Mouse (Mus musculus): Measurements from ENCODE around the gene Tecpr1. TPM values are rescaled to one million over a fixed set of nuclear protein-coding genes. Genes with fewer than 3 reads are reported as not detected.

The Tecpr1 gene
- total RNA-seq (2023): 100 to 1,000 TPM; 405 to 418 TPM

DNA sequence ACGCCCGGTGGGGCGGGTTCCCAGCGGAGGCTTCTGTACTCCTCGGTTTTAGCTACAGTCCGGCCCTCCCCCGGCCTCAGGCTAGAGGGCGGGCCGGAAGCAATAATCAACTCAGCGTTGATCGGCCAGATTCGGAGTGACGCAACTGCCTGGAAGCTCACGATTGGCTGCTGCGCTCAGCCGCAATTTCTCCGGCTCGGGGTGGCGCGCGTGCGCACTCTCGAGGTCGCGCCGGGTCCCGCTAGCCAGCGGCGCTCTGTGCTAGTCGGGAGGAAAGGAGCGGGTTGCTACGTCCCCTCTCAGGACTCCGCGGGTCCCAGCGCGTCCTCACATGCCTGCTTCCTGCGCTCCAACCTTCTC is at the start of gene Tecpr1:
Tecpr1 (minus strand) TSS at position 113 of the 360 bp plus-strand sequence.

DNA sequence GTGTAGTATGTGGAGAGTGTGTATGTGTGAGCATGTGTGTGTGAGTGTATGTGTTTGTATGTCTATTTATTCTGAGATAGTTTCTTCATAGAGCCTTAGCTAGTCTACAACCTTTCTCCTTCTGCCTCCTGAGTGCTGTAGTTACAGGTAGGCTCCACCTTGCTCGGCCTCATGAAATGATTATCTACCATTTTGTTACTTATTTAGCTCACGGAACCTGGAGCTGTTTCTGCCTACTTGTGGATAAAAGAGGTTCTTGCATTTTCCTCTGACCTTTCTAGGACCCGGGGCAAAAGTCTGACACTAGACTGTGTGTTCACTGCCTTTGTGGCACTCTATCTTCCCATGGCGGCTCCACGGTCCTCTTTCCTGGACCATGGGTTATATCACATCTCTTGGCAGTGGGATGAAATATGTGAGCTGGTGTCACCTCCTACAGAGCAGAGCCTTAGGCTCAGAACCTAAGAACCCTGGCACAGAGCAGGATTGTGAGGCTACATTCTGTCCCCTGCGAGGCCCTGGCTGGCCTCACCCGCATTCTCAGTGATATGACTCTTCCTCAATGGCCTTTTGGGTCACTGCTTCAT is 20.6 kb upstream of the Tecpr1 start, which contains the start of gene Bri3:
Bri3 (plus strand) TSS at position 537 of the 587 bp plus-strand sequence.

DNA sequence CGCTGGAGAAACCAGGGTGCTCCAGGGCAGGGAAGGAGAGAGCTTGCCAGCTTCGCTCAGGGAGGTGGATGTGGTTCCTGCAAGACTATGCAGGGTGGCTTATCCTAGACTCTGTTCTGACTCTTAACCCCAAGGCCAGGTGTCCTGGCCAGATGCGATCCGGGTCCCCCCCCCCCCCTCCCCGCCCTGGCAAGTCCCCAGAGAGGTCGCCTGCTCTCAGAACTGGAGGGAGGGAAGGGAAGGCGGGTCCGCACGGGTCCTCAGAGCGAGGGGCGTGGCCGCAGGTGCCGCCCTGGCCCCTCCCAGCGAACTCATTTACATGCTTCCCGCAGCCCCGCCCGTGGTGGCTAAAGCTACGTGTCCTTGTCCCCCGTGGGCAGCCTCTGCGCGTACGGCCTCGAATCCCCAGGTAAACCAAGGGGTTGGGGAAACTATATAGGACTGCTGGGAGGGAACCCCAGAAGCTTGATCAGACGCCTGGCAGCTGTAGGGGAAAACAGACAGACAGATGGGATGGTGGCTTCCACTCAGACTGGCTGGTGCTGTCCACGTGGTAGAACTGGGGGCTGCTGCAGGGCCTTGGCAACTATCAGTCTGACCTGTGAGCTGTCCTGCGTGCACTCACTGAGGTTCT is 33.3 kb downstream of the Tecpr1 start, which contains the start of gene Bhlha15:
Bhlha15 (plus strand) TSS at position 337 of the 634 bp plus-strand sequence.

Other genes with a start within 250 kb of the Tecpr1 start
- gene Ccz1, start 208.7 kb downstream of the Tecpr1 start, total RNA-seq (2023): 10 to 100 TPM; 69.7 to 75.4 TPM
- not detected for gene Ocm, start 196.9 kb downstream of the Tecpr1 start, total RNA-seq (2023)
- 10 to 100 TPM; 32.9 to 36.5 TPM for gene Lmtk2, start 123.2 kb downstream of the Tecpr1 start, total RNA-seq (2023)
- 1 to 10 TPM; 1.0 to 1.3 TPM for gene Bhlha15, start 33.3 kb downstream of the Tecpr1 start, total RNA-seq (2023)
- gene Bri3, start 20.8 kb upstream of the Tecpr1 start, total RNA-seq (2023): 10 to 100 TPM; 37.6 to 38.5 TPM
- gene Baiap2l1, start 134.5 kb upstream of the Tecpr1 start, total RNA-seq (2023): under 1 TPM in 1 of 2 experiments, not detected in 1; 0.17 TPM

All from T-cell, adult 66 days (primary cell).